ENCODE assay signal across 16 mouse cellular contexts in genomic region chr2:114099109-114099508, GRCm38 (mm10).
"Had no signal": no experiment of that assay in that cellular context is flagged by ENCODE, and none has a peak within 500 bp of the region (broad histone marks: within the 10 kb centered on the region; RNA-seq: fewer than 3 reads in every experiment).

No protein-coding gene starts in this region.

- H3K27me3 ChIP-seq: limb, embryonic 12.5 days; liver, embryonic 13.5 days; neural tube, embryonic 12.5 days had no signal

- H3K4me2 ChIP-seq: limb, embryonic 12.5 days; liver, embryonic 13.5 days; neural tube, embryonic 12.5 days had no signal

- H3K9me3 ChIP-seq: limb, embryonic 12.5 days; liver, embryonic 13.5 days; neural tube, embryonic 12.5 days had no signal

- H3K27ac ChIP-seq: layer of hippocampus, adult 2 months; limb, embryonic 12.5 days; liver, embryonic 13.5 days; neural tube, embryonic 12.5 days had no signal

- H3K4me3 ChIP-seq: layer of hippocampus, adult 2 months; limb, embryonic 12.5 days; liver, embryonic 13.5 days; myocyte; neural tube, embryonic 12.5 days had no signal

- DNase-seq: kidney, adult 11 months; kidney, postnatal 10 days; kidney, postnatal 4 days; liver, embryonic 13.5 days; lung, adult 2 months; lung, postnatal 36 days; midbrain, embryonic 14.5 days; right cerebral cortex, postnatal 4 days; spleen, adult 18-20 months; thymus, adult 18-20 months; thymus, postnatal 25 days had no signal

- H3K4me1 ChIP-seq: limb, embryonic 12.5 days; neural tube, embryonic 12.5 days had no signal

- H3K9ac ChIP-seq: limb, embryonic 12.5 days; liver, embryonic 13.5 days; neural tube, embryonic 12.5 days had no signal

- ATAC-seq: lung, postnatal 0 days had no signal
